Mouse (Mus musculus) stomach, postnatal 0 days (tissue): Measurements from ENCODE around the gene Atcay.

ENCODE experiments used
- CTCF ChIP-seq: IDR thresholded peaks from 2 replicates; pipeline ENCODE4 v1.5.1; 2016; ENCODE audit warnings: antibody characterized with exemption, low read depth, mild to moderate bottlenecking, moderate library complexity
- EP300 ChIP-seq: optimal IDR thresholded peaks from 2 replicates; pipeline ENCODE3; 2016; ENCODE audit warnings: antibody characterized with exemption

DNA sequence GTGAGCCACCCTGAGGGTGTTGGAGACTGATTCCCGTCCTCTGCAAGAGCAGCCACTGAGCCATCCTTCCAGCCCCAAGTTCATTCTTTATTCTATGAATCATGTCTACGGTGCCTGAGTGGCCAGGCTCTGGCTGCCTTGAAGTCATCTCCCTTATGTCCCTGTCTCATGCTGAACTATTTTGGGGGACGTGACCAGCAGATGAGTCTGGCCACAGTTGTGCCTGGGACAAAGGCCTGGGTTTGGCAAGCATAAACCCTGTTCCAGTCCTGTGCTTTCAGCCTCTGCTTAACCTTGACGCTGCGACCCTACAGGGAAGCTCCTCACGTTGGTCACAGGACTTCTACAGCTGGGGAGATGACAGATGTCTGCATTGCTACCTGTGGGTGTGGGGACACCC lies 33.3 kb downstream of the Atcay start:
- no peak for TF ChIP-seq CTCF
- TF ChIP-seq EP300, result no peak
